Mouse (Mus musculus) intestine, embryonic 16.5 days (tissue): ENCODE measurements at regions not wholly inside any gene's neighbourhood (a gene's known extent, or its start where the extent isn't known, plus 50 kb on each side); places are given as distances from the start of the nearest gene placed in this dataset.
"Not testable (repeated sequence)": the region's sequence is repeated elsewhere in the genome, so short reads cannot be mapped to it uniquely, and the experiment has no call there.

Experiments
- ATAC-seq: fragments of 200-750 bp; cut with Nextera tagmentation; 2 replicates; pipeline ENCODE4 v1.8.0; 2017; ENCODE audit warnings: moderate TSS enrichment, moderate library complexity
- H3K27ac ChIP-seq: fragments of 300-500 bp; sonication (generic); 2 replicates; pipeline ENCODE4 v1.5.1; 2014; ENCODE audit warnings: mild to moderate bottlenecking, low read length
- H3K27me3 ChIP-seq: fragments of 300-500 bp; sonication (generic); replicated peaks from 2 replicates; pipeline ENCODE4 v1.6.1; 2014; ENCODE audit warnings: low read length, control low read depth, mixed read lengths; ENCODE audit not compliant: control insufficient read depth, insufficient read depth
- H3K36me3 ChIP-seq: fragments of 300-500 bp; sonication (generic); 2 replicates; pipeline ENCODE4 v1.6.1; 2014; ENCODE audit warnings: low read length, control low read depth; ENCODE audit not compliant: control insufficient read depth, insufficient read depth
- H3K4me1 ChIP-seq: fragments of 300-500 bp; sonication (generic); 2 replicates; pipeline ENCODE4 v1.6.1; 2014; ENCODE audit warnings: low read length, control low read depth, mixed read lengths; ENCODE audit not compliant: control insufficient read depth, insufficient read depth
- H3K4me2 ChIP-seq: fragments of 300-500 bp; sonication (generic); 2 replicates; pipeline ENCODE4 v1.6.1; 2014; ENCODE audit warnings: low read depth, low read length, control low read depth
- H3K4me3 ChIP-seq: fragments of 300-500 bp; sonication (generic); 2 replicates; pipeline ENCODE4 v1.5.1; 2014; ENCODE audit warnings: mild to moderate bottlenecking, low read length
- H3K9ac ChIP-seq: fragments of 300-500 bp; sonication (generic); 2 replicates; pipeline ENCODE4 v1.6.1; 2014; ENCODE audit warnings: low read depth, low read length
- H3K9me3 ChIP-seq: fragments of 300-500 bp; sonication (generic); 2 replicates; pipeline ENCODE4 v1.6.1; 2016; ENCODE audit warnings: low read length, control low read depth; ENCODE audit not compliant: control insufficient read depth
- WGBS: fragments of 180-500 bp; shearing (Covaris S2); extraction: QIAGEN DNeasy Blood & Tissue Kit; methylation state at CpG from one replicate; pipeline ENCODE4 v1.1.7; 2014; 5-methylcytosine and 5-hydroxymethylcytosine counted together

DNA sequence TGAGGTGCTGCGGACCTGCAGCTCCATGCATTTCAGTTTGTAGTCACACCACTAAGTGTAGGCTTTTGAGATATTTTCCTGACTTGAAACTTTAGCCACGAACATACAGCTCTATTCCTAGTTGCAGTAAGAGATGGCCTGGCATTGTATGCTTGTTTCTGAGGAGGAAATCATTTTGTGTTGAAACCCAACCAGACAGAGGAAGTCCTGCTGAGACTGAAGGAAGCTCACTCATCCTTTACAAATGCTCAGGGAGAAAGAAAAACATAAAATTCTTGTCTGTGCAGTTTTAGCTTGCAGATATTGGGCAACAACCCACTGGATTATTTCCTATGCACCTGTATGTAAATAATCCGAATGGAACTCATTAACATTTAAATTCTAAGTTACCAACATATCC, 495.5 kb downstream of the Nova1 start:
- Histone ChIP-seq H3K4me1 (no peaks in the 10 kb centered on the region), H3K36me3 (no peaks in the 10 kb centered on the region), H3K4me2 (no peak overlapping the region), H3K27ac (no peak overlapping the region), H3K9ac (no peak overlapping the region), H3K9me3 (no peaks in the 10 kb centered on the region), H3K27me3 (no peaks in the 10 kb centered on the region), H3K4me3 (no peak overlapping the region)
- 68% methylated on average over 3 of the region's 3 CpGs for WGBS
- no peak for ATAC-seq

GRCm38 (mm10) chr12:46303136-46303797, 515.5 kb downstream of the Nova1 start:
- no peaks in the 10 kb centered on the region for H3K4me1 ChIP-seq
- H3K36me3 ChIP-seq = no peaks in the 10 kb centered on the region
- WGBS = 83% methylated on average over 5 of the region's 5 CpGs
- no peak overlapping the region for H3K27ac ChIP-seq
- no peak overlapping the region for H3K4me2 ChIP-seq
- no peak overlapping the region for H3K9ac ChIP-seq
- ATAC-seq = no peak
- H3K27me3 ChIP-seq = no peaks in the 10 kb centered on the region
- H3K9me3 ChIP-seq = no peaks in the 10 kb centered on the region
- H3K4me3 ChIP-seq = no peak overlapping the region

- ATAC-seq = no peak
- H3K4me1 ChIP-seq = no peaks in the 10 kb centered on the region
- no peak overlapping the region for H3K9ac ChIP-seq
- H3K27ac ChIP-seq = no peak overlapping the region
- no peak overlapping the region for H3K4me2 ChIP-seq
- no peak overlapping the region for H3K4me3 ChIP-seq
- H3K9me3 ChIP-seq = no peaks in the 10 kb centered on the region
- 79% methylated on average over 5 of the region's 5 CpGs for WGBS
- no peaks in the 10 kb centered on the region for H3K27me3 ChIP-seq
- H3K36me3 ChIP-seq = no peaks in the 10 kb centered on the region
Measured at GRCm38 (mm10) chr12:46298926-46299325, 519.8 kb downstream of the Nova1 start.

- 42% methylated on average over 3 of the region's 3 CpGs for WGBS
- H3K27ac ChIP-seq = no peak overlapping the region
- H3K9ac ChIP-seq = no peak overlapping the region
- H3K36me3 ChIP-seq = no peaks in the 10 kb centered on the region
- no peak overlapping the region for H3K4me2 ChIP-seq
- no peak overlapping the region for H3K4me3 ChIP-seq
- no peaks in the 10 kb centered on the region for H3K9me3 ChIP-seq
- no peaks in the 10 kb centered on the region for H3K27me3 ChIP-seq
- ATAC-seq = no peak
- H3K4me1 ChIP-seq = no peaks in the 10 kb centered on the region
Measured at GRCm38 (mm10) chr12:46284519-46284918, 534.2 kb downstream of the Nova1 start.

DNA sequence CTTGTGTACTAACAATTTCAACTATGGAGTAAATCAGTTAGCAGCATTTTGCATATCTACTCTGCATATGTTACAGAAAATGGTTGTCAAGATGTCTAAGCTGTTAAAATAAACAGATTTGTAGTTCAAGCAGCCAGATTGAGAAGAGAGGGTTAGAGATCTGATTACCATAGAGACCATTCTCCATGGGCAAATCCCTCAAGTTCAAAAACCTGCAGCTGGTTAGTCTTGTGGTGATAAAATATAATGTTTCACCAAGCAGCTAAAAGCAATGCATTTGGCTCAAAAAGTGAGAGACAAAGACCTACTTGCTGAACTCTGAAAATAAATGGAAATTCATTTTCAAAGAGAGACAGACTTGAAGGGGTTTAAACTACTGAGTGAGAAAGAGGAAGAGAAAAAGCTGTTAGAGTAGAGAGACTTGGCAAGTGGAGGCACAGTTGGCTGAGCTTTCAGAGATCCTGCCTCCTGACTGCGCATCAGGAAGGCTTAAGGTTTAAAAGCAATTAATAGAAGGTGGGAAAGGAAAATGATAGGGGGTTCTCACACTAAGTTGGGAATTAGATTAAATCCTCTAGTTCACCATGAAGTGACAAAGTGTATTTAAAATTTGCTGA, 570.2 kb downstream of the Nova1 start:
- WGBS = 59% methylated on average over 1 of the region's 1 CpGs
- no peak for ATAC-seq
- H3K27ac ChIP-seq = no peak overlapping the region

GRCm38 (mm10) chr12:46244925-46245324, 573.8 kb downstream of the Nova1 start:
- Histone ChIP-seq H3K4me3 (no peak overlapping the region), H3K27ac (no peak overlapping the region), H3K27me3 (no peaks in the 10 kb centered on the region), H3K9me3 (no peaks in the 10 kb centered on the region), H3K9ac (no peak overlapping the region), H3K36me3 (no peaks in the 10 kb centered on the region), H3K4me2 (no peak overlapping the region), H3K4me1 (no peaks in the 10 kb centered on the region)
- 90% methylated on average over 3 of the region's 3 CpGs for WGBS
- no peak for ATAC-seq

More for the DNA sequence above, 570.2 kb downstream of the Nova1 start:
- Histone ChIP-seq H3K9me3 (no peaks in the 10 kb centered on the region), H3K4me1 (no peaks in the 10 kb centered on the region), H3K9ac (no peak overlapping the region), H3K4me2 (no peak overlapping the region), H3K27me3 (no peaks in the 10 kb centered on the region), H3K36me3 (no peaks in the 10 kb centered on the region), H3K4me3 (no peak overlapping the region)

- Histone ChIP-seq H3K9me3 (no peaks in the 10 kb centered on the region), H3K9ac (no peak overlapping the region), H3K4me1 (no peaks in the 10 kb centered on the region), H3K27ac (no peak overlapping the region), H3K4me2 (no peak overlapping the region), H3K4me3 (no peak overlapping the region), H3K36me3 (no peaks in the 10 kb centered on the region), H3K27me3 (no peaks in the 10 kb centered on the region)
- WGBS = 86% methylated on average over 4 of the region's 4 CpGs
- ATAC-seq = no peak
Measured at GRCm38 (mm10) chr12:46232359-46232758, 586.4 kb downstream of the Nova1 start.

DNA sequence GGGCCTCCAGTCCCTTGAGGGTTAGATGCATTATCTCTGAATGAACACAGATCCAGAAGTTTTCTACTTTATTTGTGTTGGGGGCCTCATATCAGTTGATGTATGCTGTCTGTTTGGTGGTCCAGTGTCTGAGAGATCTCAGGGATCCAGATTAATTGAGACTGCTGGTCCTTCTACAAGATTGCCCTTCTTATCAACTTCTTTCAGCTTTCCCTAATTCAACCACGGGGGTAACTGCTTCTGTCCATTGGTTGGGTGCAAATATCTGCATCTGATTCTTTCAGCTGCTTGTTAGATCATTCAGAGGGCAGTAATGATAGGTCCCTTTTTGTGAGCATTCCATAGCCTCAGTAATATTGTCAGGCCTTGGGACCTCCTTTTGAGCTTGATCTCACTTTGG, 603.4 kb downstream of the Nova1 start:
- not testable (repeated sequence) for ATAC-seq, H3K36me3 ChIP-seq
- WGBS = 46% methylated on average over 1 of the region's 1 CpGs

GRCm38 (mm10) chr12:46199076-46199475, 619.7 kb downstream of the Nova1 start:
- Histone ChIP-seq H3K9me3 (no peaks in the 10 kb centered on the region), H3K4me1 (no peaks in the 10 kb centered on the region), H3K4me3 (no peak overlapping the region), H3K27ac (no peak overlapping the region), H3K4me2 (no peak overlapping the region), H3K27me3 (no peaks in the 10 kb centered on the region), H3K9ac (no peak overlapping the region), H3K36me3 (no peaks in the 10 kb centered on the region)
- ATAC-seq = no peak

More for the DNA sequence above, 603.4 kb downstream of the Nova1 start:
- not testable (repeated sequence) for H3K4me1 ChIP-seq, H3K4me2 ChIP-seq, H3K9me3 ChIP-seq, H3K9ac ChIP-seq, H3K27ac ChIP-seq, H3K27me3 ChIP-seq, H3K4me3 ChIP-seq
